Mouse (Mus musculus) gastrocnemius, adult 18-20 months (tissue): ENCODE measurements at regions not wholly inside any gene's neighbourhood (a gene's known extent, or its start where the extent isn't known, plus 50 kb on each side); places are given as distances from the start of the nearest gene placed in this dataset.

Experiments
- DNase-seq: peaks from one replicate; pipeline ENCODE4 v3.0.0; 2021; ENCODE audit warnings: low spot score

GRCm38 (mm10) chr14:97694238-97694637 lies 475.3 kb downstream of the Dach1 start:
- DNase-seq: no peak

GRCm38 (mm10) chr14:97684617-97685016 lies 484.9 kb downstream of the Dach1 start:
- DNase-seq: no peak

GRCm38 (mm10) chr14:97667806-97668205 lies 501.8 kb downstream of the Dach1 start:
- no peak for DNase-seq

- DNase-seq: no peak
Measured at GRCm38 (mm10) chr14:97638187-97638792, 531.3 kb downstream of the Dach1 start.

GRCm38 (mm10) chr14:97611438-97611837 lies 558.1 kb downstream of the Dach1 start:
- DNase-seq: no peak

GRCm38 (mm10) chr14:97596694-97597093 lies 572.9 kb downstream of the Dach1 start:
- no peak for DNase-seq

GRCm38 (mm10) chr14:97588611-97589010 lies 581.0 kb downstream of the Dach1 start:
- no peak for DNase-seq

- DNase-seq: no peak
Measured at GRCm38 (mm10) chr14:97588182-97588581, 581.4 kb downstream of the Dach1 start.

- no peak for DNase-seq
Measured at GRCm38 (mm10) chr14:97586962-97587361, 582.6 kb downstream of the Dach1 start.

GRCm38 (mm10) chr14:97570274-97570673 lies 599.3 kb downstream of the Dach1 start:
- no peak for DNase-seq

- no peak for DNase-seq
Measured at GRCm38 (mm10) chr14:97560121-97560907, 609.3 kb downstream of the Dach1 start.

GRCm38 (mm10) chr14:97559559-97559958 lies 610.0 kb downstream of the Dach1 start:
- peak; percentile 3 for DNase-seq

GRCm38 (mm10) chr14:97558289-97558688 lies 611.3 kb downstream of the Dach1 start:
- no peak for DNase-seq

GRCm38 (mm10) chr14:97557888-97558287 lies 611.7 kb downstream of the Dach1 start:
- no peak for DNase-seq

GRCm38 (mm10) chr14:97546276-97546675 lies 623.3 kb downstream of the Dach1 start:
- DNase-seq: no peak

- DNase-seq: no peak
Measured at GRCm38 (mm10) chr14:97544307-97544706, 625.3 kb downstream of the Dach1 start.

- no peak for DNase-seq
Measured at GRCm38 (mm10) chr14:97537012-97537411, 632.6 kb downstream of the Dach1 start.

- no peak for DNase-seq
Measured at GRCm38 (mm10) chr14:97511318-97511717, 658.2 kb downstream of the Dach1 start.

- no peak for DNase-seq
Measured at GRCm38 (mm10) chr14:97489427-97490347, 679.9 kb downstream of the Dach1 start.

- no peak for DNase-seq
Measured at GRCm38 (mm10) chr14:97478236-97478635, 691.3 kb downstream of the Dach1 start.

- no peak for DNase-seq
Measured at GRCm38 (mm10) chr14:97450525-97451235, 718.9 kb downstream of the Dach1 start.
